Mouse (Mus musculus) bone marrow macrophage, adult 2 months (primary cell): ENCODE measurements around the gene Ush2a.

Source experiments
- CTCF ChIP-seq: IDR thresholded peaks from 2 replicates; pipeline ENCODE4 v1.5.1; 2012; ENCODE audit warnings: low read depth, mild to moderate bottlenecking, low read length, moderate library complexity
- POLR2A ChIP-seq: IDR thresholded peaks from 2 replicates; pipeline ENCODE4 v1.6.1; 2012; ENCODE audit warnings: mild to moderate bottlenecking, low read depth, low read length, borderline replicate concordance

DNA sequence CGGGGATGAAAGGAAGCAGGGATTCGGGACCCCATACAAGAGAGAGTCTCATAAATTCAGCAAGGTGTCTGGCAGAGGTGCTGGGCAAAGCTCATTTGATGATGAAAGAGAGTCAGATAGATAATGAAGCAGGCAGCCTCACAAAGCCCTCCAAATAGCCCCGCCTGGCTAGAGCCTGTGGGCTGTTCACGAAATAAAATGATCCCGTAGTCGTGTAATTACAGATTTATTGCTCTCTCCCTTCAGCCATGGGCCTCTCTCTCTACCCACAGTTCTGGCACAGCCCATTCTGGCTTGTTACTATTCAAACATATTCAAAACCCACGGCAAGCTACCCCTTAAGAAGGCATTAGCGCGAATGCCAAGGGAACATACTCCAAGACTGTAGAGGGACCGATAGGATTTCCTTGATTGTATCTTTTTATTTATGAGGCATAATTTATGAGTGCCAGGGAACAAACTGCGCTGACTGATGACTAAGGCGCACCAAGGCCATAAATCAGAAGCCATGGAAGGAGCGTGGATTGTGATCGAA lies 675.5 kb downstream of the Ush2a start:
- TF ChIP-seq POLR2A (no peak), CTCF (no peak)
